Mouse (Mus musculus) lung, adult 2 months (tissue): ENCODE measurements around the gene Actrt2.

Experiments
- CTCF ChIP-seq: fragments of 200-500 bp; IDR thresholded peaks from 2 replicates; pipeline ENCODE4 v1.5.1; 2011; ENCODE audit warnings: mild to moderate bottlenecking, low read length, control low read depth; ENCODE audit not compliant: insufficient read depth
- POLR2A ChIP-seq: fragments of 200-500 bp; IDR thresholded peaks from 2 replicates; pipeline ENCODE4 v1.6.1; 2011; ENCODE audit warnings: low read depth, mild to moderate bottlenecking, control low read depth, low read length, borderline replicate concordance; ENCODE audit errors: extremely low read depth

- TF ChIP-seq CTCF = no peak
- no peak for TF ChIP-seq POLR2A
Measured at GRCm38 (mm10) chr4:154661256-154661655, 6.4 kb downstream of the Actrt2 start.
